Mouse (Mus musculus): ENCODE results near the gene Casd1. TPM values are rescaled to one million over a fixed set of nuclear protein-coding genes. Genes with fewer than 3 reads are reported as not detected.

Gene Casd1
- polyA plus RNA-seq, 1 experiment from 2014 or later: 31.4 TPM

- no peaks in the 10 kb centered on the region for H3K4me1 ChIP-seq (replicated peaks; ENCODE audit: control insufficient read depth, insufficient read depth, low read length)
- H3K9me3 ChIP-seq (ENCODE audit: control insufficient read depth, low read length): no peaks in the 10 kb centered on the region
- H3K27ac ChIP-seq (ENCODE audit: low read depth): no peak overlapping the region
- H3K4me2 ChIP-seq (ENCODE audit: low read length): no peak overlapping the region
- DNase-seq (ENCODE audit: low spot score) (no peak), ATAC-seq (replicated peaks; ENCODE audit: low FRiP score, low TSS enrichment, low read depth) (no peak)
- 51% methylated on average over 2 of the region's 2 CpGs for WGBS
- no peaks in the 10 kb centered on the region for H3K36me3 ChIP-seq (ENCODE audit: control insufficient read depth, insufficient read depth, low read length)
- H3K9ac ChIP-seq (ENCODE audit: low read length): no peak overlapping the region
- H3K4me3 ChIP-seq (ENCODE audit: low read depth, low read length): no peak overlapping the region
- no peaks in the 10 kb centered on the region for H3K27me3 ChIP-seq (replicated peaks; ENCODE audit: control insufficient read depth, insufficient read depth, low read length)
Measured at GRCm38 (mm10) chr6:4663516-4663915, 62.9 kb downstream of the Casd1 start.

- no peaks in the 10 kb centered on the region for H3K9me3 ChIP-seq (ENCODE audit: control insufficient read depth, low read length)
- no peak overlapping the region for H3K4me3 ChIP-seq (ENCODE audit: low read depth, low read length)
- H3K9ac ChIP-seq (ENCODE audit: low read length): no peak overlapping the region
- H3K27me3 ChIP-seq (replicated peaks; ENCODE audit: control insufficient read depth, insufficient read depth, low read length): no peaks in the 10 kb centered on the region
- H3K4me2 ChIP-seq (ENCODE audit: low read length): no peak overlapping the region
- DNase-seq (ENCODE audit: low spot score) (no peak), ATAC-seq (replicated peaks; ENCODE audit: low FRiP score, low TSS enrichment, low read depth) (no peak)
- H3K4me1 ChIP-seq (replicated peaks; ENCODE audit: control insufficient read depth, insufficient read depth, low read length): no peaks in the 10 kb centered on the region
- H3K36me3 ChIP-seq (ENCODE audit: control insufficient read depth, insufficient read depth, low read length): no peaks in the 10 kb centered on the region
- H3K27ac ChIP-seq (ENCODE audit: low read depth): no peak overlapping the region
- 59% methylated on average over 2 of the region's 2 CpGs for WGBS
Measured at GRCm38 (mm10) chr6:4664313-4664712, 63.7 kb downstream of the Casd1 start.

GRCm38 (mm10) chr6:4665154-4665553 lies 64.5 kb downstream of the Casd1 start:
- Histone ChIP-seq H3K9me3 (ENCODE audit: control insufficient read depth, low read length) (no peaks in the 10 kb centered on the region), H3K27ac (ENCODE audit: low read depth) (no peak overlapping the region), H3K4me2 (ENCODE audit: low read length) (no peak overlapping the region), H3K4me3 (ENCODE audit: low read depth, low read length) (no peak overlapping the region), H3K36me3 (ENCODE audit: control insufficient read depth, insufficient read depth, low read length) (no peaks in the 10 kb centered on the region), H3K27me3 (replicated peaks; ENCODE audit: control insufficient read depth, insufficient read depth, low read length) (no peaks in the 10 kb centered on the region), H3K4me1 (replicated peaks; ENCODE audit: control insufficient read depth, insufficient read depth, low read length) (no peaks in the 10 kb centered on the region), H3K9ac (ENCODE audit: low read length) (no peak overlapping the region)
- no peak for DNase-seq (ENCODE audit: low spot score)
- 90% methylated on average over 6 of the region's 6 CpGs for WGBS
- no peak for ATAC-seq (replicated peaks; ENCODE audit: low FRiP score, low TSS enrichment, low read depth)

- Histone ChIP-seq H3K9ac (ENCODE audit: low read length) (no peak overlapping the region), H3K4me1 (replicated peaks; ENCODE audit: control insufficient read depth, insufficient read depth, low read length) (no peaks in the 10 kb centered on the region), H3K4me3 (ENCODE audit: low read depth, low read length) (no peak overlapping the region), H3K27me3 (replicated peaks; ENCODE audit: control insufficient read depth, insufficient read depth, low read length) (no peaks in the 10 kb centered on the region), H3K9me3 (ENCODE audit: control insufficient read depth, low read length) (no peaks in the 10 kb centered on the region), H3K27ac (ENCODE audit: low read depth) (no peak overlapping the region), H3K36me3 (ENCODE audit: control insufficient read depth, insufficient read depth, low read length) (no peaks in the 10 kb centered on the region), H3K4me2 (ENCODE audit: low read length) (no peak overlapping the region)
- ATAC-seq (replicated peaks; ENCODE audit: low FRiP score, low TSS enrichment, low read depth): no peak
- WGBS: 80% methylated on average over 1 of the region's 1 CpGs
- no peak for DNase-seq (ENCODE audit: low spot score)
Measured at GRCm38 (mm10) chr6:4677356-4677761, 76.7 kb downstream of the Casd1 start.

- no peaks in the 10 kb centered on the region for H3K4me1 ChIP-seq (replicated peaks; ENCODE audit: control insufficient read depth, insufficient read depth, low read length)
- no peak overlapping the region for H3K4me2 ChIP-seq (ENCODE audit: low read length)
- no peak overlapping the region for H3K9ac ChIP-seq (ENCODE audit: low read length)
- 92% methylated on average over 1 of the region's 1 CpGs for WGBS
- no peak overlapping the region for H3K4me3 ChIP-seq (ENCODE audit: low read depth, low read length)
- no peaks in the 10 kb centered on the region for H3K9me3 ChIP-seq (ENCODE audit: control insufficient read depth, low read length)
- ATAC-seq (replicated peaks; ENCODE audit: low FRiP score, low TSS enrichment, low read depth) (no peak), DNase-seq (ENCODE audit: low spot score) (no peak)
- no peaks in the 10 kb centered on the region for H3K27me3 ChIP-seq (replicated peaks; ENCODE audit: control insufficient read depth, insufficient read depth, low read length)
- H3K27ac ChIP-seq (ENCODE audit: low read depth): no peak overlapping the region
- no peaks in the 10 kb centered on the region for H3K36me3 ChIP-seq (ENCODE audit: control insufficient read depth, insufficient read depth, low read length)
Measured at GRCm38 (mm10) chr6:4679981-4680380, 79.3 kb downstream of the Casd1 start.

GRCm38 (mm10) chr6:4680576-4680975 lies 79.9 kb downstream of the Casd1 start:
- ATAC-seq (replicated peaks; ENCODE audit: low FRiP score, low TSS enrichment, low read depth): no peak
- no peaks in the 10 kb centered on the region for H3K4me1 ChIP-seq (replicated peaks; ENCODE audit: control insufficient read depth, insufficient read depth, low read length)
- WGBS: 81% methylated on average over 4 of the region's 4 CpGs
- H3K36me3 ChIP-seq (ENCODE audit: control insufficient read depth, insufficient read depth, low read length): no peaks in the 10 kb centered on the region
- no peak overlapping the region for H3K4me3 ChIP-seq (ENCODE audit: low read depth, low read length)
- no peaks in the 10 kb centered on the region for H3K9me3 ChIP-seq (ENCODE audit: control insufficient read depth, low read length)
- no peak overlapping the region for H3K9ac ChIP-seq (ENCODE audit: low read length)
- H3K27me3 ChIP-seq (replicated peaks; ENCODE audit: control insufficient read depth, insufficient read depth, low read length): no peaks in the 10 kb centered on the region
- no peak overlapping the region for H3K27ac ChIP-seq (ENCODE audit: low read depth)
- no peak for DNase-seq (ENCODE audit: low spot score)
- no peak overlapping the region for H3K4me2 ChIP-seq (ENCODE audit: low read length)

GRCm38 (mm10) chr6:4684706-4685340 lies 84.2 kb downstream of the Casd1 start:
- H3K4me2 ChIP-seq (ENCODE audit: low read length): no peak overlapping the region
- H3K36me3 ChIP-seq (ENCODE audit: control insufficient read depth, insufficient read depth, low read length): no peaks in the 10 kb centered on the region
- 46% methylated on average over 10 of the region's 10 CpGs for WGBS
- ATAC-seq (replicated peaks; ENCODE audit: low FRiP score, low TSS enrichment, low read depth): no peak
- DNase-seq (ENCODE audit: low spot score): no peak
- H3K4me3 ChIP-seq (ENCODE audit: low read depth, low read length): no peak overlapping the region
- H3K27me3 ChIP-seq (replicated peaks; ENCODE audit: control insufficient read depth, insufficient read depth, low read length): no peaks in the 10 kb centered on the region
- no peaks in the 10 kb centered on the region for H3K9me3 ChIP-seq (ENCODE audit: control insufficient read depth, low read length)
- H3K9ac ChIP-seq (ENCODE audit: low read length): no peak overlapping the region
- H3K27ac ChIP-seq (ENCODE audit: low read depth): no peak overlapping the region
- H3K4me1 ChIP-seq (replicated peaks; ENCODE audit: control insufficient read depth, insufficient read depth, low read length): no peaks in the 10 kb centered on the region

GRCm38 (mm10) chr6:4690438-4690837 lies 89.8 kb downstream of the Casd1 start:
- Histone ChIP-seq H3K4me2 (ENCODE audit: low read length) (no peak overlapping the region), H3K4me1 (replicated peaks; ENCODE audit: control insufficient read depth, insufficient read depth, low read length) (no peaks in the 10 kb centered on the region), H3K9ac (ENCODE audit: low read length) (no peak overlapping the region), H3K36me3 (ENCODE audit: control insufficient read depth, insufficient read depth, low read length) (no peaks in the 10 kb centered on the region), H3K9me3 (ENCODE audit: control insufficient read depth, low read length) (no peaks in the 10 kb centered on the region), H3K27me3 (replicated peaks; ENCODE audit: control insufficient read depth, insufficient read depth, low read length) (no peaks in the 10 kb centered on the region), H3K27ac (ENCODE audit: low read depth) (no peak overlapping the region), H3K4me3 (ENCODE audit: low read depth, low read length) (no peak overlapping the region)
- ATAC-seq (replicated peaks; ENCODE audit: low FRiP score, low TSS enrichment, low read depth): no peak
- 96% methylated on average over 4 of the region's 4 CpGs for WGBS
- no peak for DNase-seq (ENCODE audit: low spot score)
